Mouse (Mus musculus) lung, embryonic 14.5 days (tissue): ENCODE results near the gene Gucy2c. TPM values are rescaled to one million over a fixed set of nuclear protein-coding genes. Genes with fewer than 3 reads are reported as not detected.

ENCODE experiments used
- ATAC-seq: fragments of 200-750 bp; cut with Nextera tagmentation; 2 replicates; pipeline ENCODE4 v1.8.0; 2017; ENCODE audit warnings: mild to moderate bottlenecking, moderate TSS enrichment, moderate library complexity; ENCODE audit not compliant: insufficient read depth
- DNase-seq: peaks from one replicate; pipeline ENCODE4 v3.0.0-alpha.2; 2015
- H3K27ac ChIP-seq: fragments of 300-500 bp; sonication (generic); 2 replicates; pipeline ENCODE4 v1.5.1; 2014; ENCODE audit warnings: low read depth, mild to moderate bottlenecking, moderate library complexity
- H3K27me3 ChIP-seq: fragments of 300-500 bp; sonication (generic); 2 replicates; pipeline ENCODE4 v1.6.1; 2014; ENCODE audit warnings: low read length, control low read depth; ENCODE audit not compliant: insufficient read depth
- H3K36me3 ChIP-seq: fragments of 300-500 bp; sonication (generic); 2 replicates; pipeline ENCODE4 v1.6.1; 2014; ENCODE audit warnings: control low read depth; ENCODE audit not compliant: insufficient read depth
- H3K4me1 ChIP-seq: fragments of 300-500 bp; sonication (generic); 2 replicates; pipeline ENCODE4 v1.6.1; 2014; ENCODE audit warnings: antibody characterized with exemption, control low read depth; ENCODE audit not compliant: insufficient read depth
- H3K4me2 ChIP-seq: fragments of 300-500 bp; sonication (generic); 2 replicates; pipeline ENCODE4 v1.6.1; 2014; ENCODE audit warnings: mild to moderate bottlenecking
- H3K4me3 ChIP-seq: fragments of 300-500 bp; sonication (generic); 2 replicates; pipeline ENCODE4 v1.5.1; 2014; ENCODE audit warnings: low read depth, low read length
- H3K9ac ChIP-seq: fragments of 300-500 bp; sonication (generic); 2 replicates; pipeline ENCODE4 v1.6.1; 2014
- H3K9me3 ChIP-seq: fragments of 300-500 bp; sonication (generic); 2 replicates; pipeline ENCODE4 v1.6.1; 2016; ENCODE audit warnings: low read depth, low read length, control low read depth
- CTCF ChIP-seq: IDR thresholded peaks from 2 replicates; pipeline ENCODE4 v1.5.1; 2016; ENCODE audit warnings: antibody characterized with exemption, low read depth
- WGBS: fragments of 180-500 bp; shearing (Covaris S2); extraction: QIAGEN DNeasy Blood & Tissue Kit; methylation state at CpG from one replicate; pipeline ENCODE4 v1.1.7; 2014; 5-methylcytosine and 5-hydroxymethylcytosine counted together
- polyA plus RNA-seq: library from polyadenylated mRNA; unstranded; fragments of >200 nt; fragmentation: Nextera tagmentation; extraction: Ambion mirVana; gene quantifications from 2 replicates; pipeline ENCODE4 v1.2.1, GENCODE M21; 2014

Gene Gucy2c
- polyA plus RNA-seq, 1 experiment from 2014 or later, result 0.08 TPM

GRCm38 (mm10) chr6:136795110-136795509 lies 13.5 kb upstream of the Gucy2c start:
- WGBS, result 53% methylated on average over 1 of the region's 1 CpGs

GRCm38 (mm10) chr6:136793831-136794525 lies 12.4 kb upstream of the Gucy2c start:
- no peak for TF ChIP-seq CTCF
- DNase-seq (peak; percentile 49), ATAC-seq (no peak)
- WGBS, result 1% methylated on average over 21 of the region's 24 CpGs
- H3K4me2 ChIP-seq, result peak overlapping the region; percentile 62
- no peaks in the 10 kb centered on the region for H3K36me3 ChIP-seq
- H3K27ac ChIP-seq, result no peak overlapping the region
- H3K4me1 ChIP-seq, result peaks cover 9% of the 10 kb centered on the region
- no peaks in the 10 kb centered on the region for H3K27me3 ChIP-seq
- no peaks in the 10 kb centered on the region for H3K9me3 ChIP-seq
- peak overlapping the region; percentile 31 for H3K4me3 ChIP-seq
- peak overlapping the region; percentile 44 for H3K9ac ChIP-seq

More at GRCm38 (mm10) chr6:136795110-136795509, 13.5 kb upstream of the Gucy2c start:
- H3K4me1 ChIP-seq, result peaks cover 9% of the 10 kb centered on the region
- H3K4me3 ChIP-seq, result no peak overlapping the region
- no peaks in the 10 kb centered on the region for H3K27me3 ChIP-seq
- H3K4me2 ChIP-seq, result no peak overlapping the region
- H3K9ac ChIP-seq, result no peak overlapping the region
- ATAC-seq (no peak), DNase-seq (no peak)
- no peak overlapping the region for H3K27ac ChIP-seq
- no peaks in the 10 kb centered on the region for H3K36me3 ChIP-seq
- TF ChIP-seq CTCF, result no peak
- no peaks in the 10 kb centered on the region for H3K9me3 ChIP-seq

- Histone ChIP-seq H3K27me3 (no peaks in the 10 kb centered on the region), H3K27ac (no peak overlapping the region), H3K4me2 (peak overlapping the region; percentile 62), H3K9ac (peak overlapping the region; percentile 44), H3K9me3 (no peaks in the 10 kb centered on the region), H3K4me1 (peaks cover 9% of the 10 kb centered on the region), H3K36me3 (no peaks in the 10 kb centered on the region), H3K4me3 (peak overlapping the region; percentile 31)
- TF ChIP-seq CTCF, result no peak
- ATAC-seq, result no peak
- 24% methylated on average over 16 of the region's 16 CpGs for WGBS
- DNase-seq, result peak; percentile 37
Measured at GRCm38 (mm10) chr6:136792884-136793758, 11.6 kb upstream of the Gucy2c start.

- peak; percentile 97 for DNase-seq
- 29% methylated on average over 5 of the region's 5 CpGs for WGBS
- H3K9me3 ChIP-seq, result no peaks in the 10 kb centered on the region
- H3K4me2 ChIP-seq, result no peak overlapping the region
- H3K27ac ChIP-seq, result peak overlapping the region; percentile 83
- H3K4me3 ChIP-seq, result no peak overlapping the region
- no peaks in the 10 kb centered on the region for H3K36me3 ChIP-seq
- H3K9ac ChIP-seq, result no peak overlapping the region
- ATAC-seq, result peak; percentile 96
- no peaks in the 10 kb centered on the region for H3K27me3 ChIP-seq
- peaks cover 14% of the 10 kb centered on the region for H3K4me1 ChIP-seq
- no peak for TF ChIP-seq CTCF
Measured at GRCm38 (mm10) chr6:136789391-136789971, 7.9 kb upstream of the Gucy2c start.

GRCm38 (mm10) chr6:136782761-136783160 lies 1.2 kb upstream of the Gucy2c start:
- peaks cover 4% of the 10 kb centered on the region; the same call in 1 of the 2 replicates for H3K4me1 ChIP-seq
- H3K9me3 ChIP-seq, result no peaks in the 10 kb centered on the region
- no peaks in the 10 kb centered on the region for H3K36me3 ChIP-seq
- no peak for DNase-seq
- WGBS, result 71% methylated on average over 9 of the region's 9 CpGs
- H3K4me3 ChIP-seq, result no peak overlapping the region
- no peak for TF ChIP-seq CTCF
- 0 out of 2 replicates have a peak, but pooled peaks have one; percentile 28 for ATAC-seq
- H3K27me3 ChIP-seq, result no peaks in the 10 kb centered on the region
- no peak overlapping the region for H3K27ac ChIP-seq
- H3K4me2 ChIP-seq, result no peak overlapping the region
- H3K9ac ChIP-seq, result no peak overlapping the region

GRCm38 (mm10) chr6:136782146-136782545 lies 581 bp upstream of the Gucy2c start:
- Histone ChIP-seq H3K4me1 (peaks cover 4% of the 10 kb centered on the region; the same call in 1 of the 2 replicates), H3K9ac (no peak overlapping the region), H3K4me2 (no peak overlapping the region), H3K9me3 (no peaks in the 10 kb centered on the region), H3K27me3 (no peaks in the 10 kb centered on the region), H3K36me3 (no peaks in the 10 kb centered on the region), H3K27ac (no peak overlapping the region), H3K4me3 (no peak overlapping the region)
- no peak for TF ChIP-seq CTCF
- 76% methylated on average over 12 of the region's 12 CpGs for WGBS
- ATAC-seq, result no peak
- no peak for DNase-seq

- Histone ChIP-seq H3K9ac (no peak overlapping the region), H3K4me2 (no peak overlapping the region), H3K36me3 (no peaks in the 10 kb centered on the region), H3K4me1 (no peaks in the 10 kb centered on the region), H3K9me3 (no peaks in the 10 kb centered on the region), H3K4me3 (no peak overlapping the region), H3K27me3 (no peaks in the 10 kb centered on the region), H3K27ac (no peak overlapping the region)
- TF ChIP-seq CTCF, result no peak
- no peak for ATAC-seq
- DNase-seq, result no peak
- WGBS, result 57% methylated on average over 1 of the region's 1 CpGs
Measured at GRCm38 (mm10) chr6:136776392-136776791, 5.2 kb downstream of the Gucy2c start.
